Mouse (Mus musculus): ENCODE results near the gene Pitx2. TPM values are rescaled to one million over a fixed set of nuclear protein-coding genes. Genes with fewer than 3 reads are reported as not detected.

Pitx2 gene
- polyA plus RNA-seq, 1 experiment = 0.11 TPM

DNA sequence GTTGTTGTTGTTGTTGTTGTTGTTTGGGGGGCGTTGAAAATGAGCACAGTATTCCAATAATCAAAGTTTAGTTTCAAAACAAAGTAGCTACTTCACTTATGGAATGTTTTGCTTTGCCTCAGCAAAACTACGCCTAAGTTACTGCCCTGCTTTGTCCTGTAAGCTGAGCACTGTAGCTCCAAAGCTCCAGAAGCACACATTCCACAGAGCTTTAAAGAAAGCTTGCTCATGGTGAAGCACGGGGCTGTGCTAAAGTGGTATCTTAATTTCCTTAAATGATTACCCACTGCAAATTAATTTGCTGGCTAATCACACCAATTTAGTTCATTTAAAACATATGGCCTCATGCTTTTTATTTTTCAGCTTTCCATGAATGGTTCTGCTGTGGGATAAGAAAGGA, 1.5 kb downstream of the Pitx2 start:
- Histone ChIP-seq H3K27me3 (replicated peaks) (peaks cover 97% of the 10 kb centered on the region), H3K36me3 (replicated peaks; ENCODE audit: low read length) (no peaks in the 10 kb centered on the region), H3K9me3 (peaks cover 26% of the 10 kb centered on the region; the same call in 1 of the 2 replicates), H3K4me1 (peaks cover 30% of the 10 kb centered on the region), H3K4me3 (replicated peaks) (no peak overlapping the region)
- TF ChIP-seq FLI1 (IDR thresholded peaks at IDR 0.05; ENCODE audit: low read length) (no peak), GATA1 (IDR thresholded peaks at IDR 0.05; ENCODE audit: borderline replicate concordance, low read length) (no peak)

DNA sequence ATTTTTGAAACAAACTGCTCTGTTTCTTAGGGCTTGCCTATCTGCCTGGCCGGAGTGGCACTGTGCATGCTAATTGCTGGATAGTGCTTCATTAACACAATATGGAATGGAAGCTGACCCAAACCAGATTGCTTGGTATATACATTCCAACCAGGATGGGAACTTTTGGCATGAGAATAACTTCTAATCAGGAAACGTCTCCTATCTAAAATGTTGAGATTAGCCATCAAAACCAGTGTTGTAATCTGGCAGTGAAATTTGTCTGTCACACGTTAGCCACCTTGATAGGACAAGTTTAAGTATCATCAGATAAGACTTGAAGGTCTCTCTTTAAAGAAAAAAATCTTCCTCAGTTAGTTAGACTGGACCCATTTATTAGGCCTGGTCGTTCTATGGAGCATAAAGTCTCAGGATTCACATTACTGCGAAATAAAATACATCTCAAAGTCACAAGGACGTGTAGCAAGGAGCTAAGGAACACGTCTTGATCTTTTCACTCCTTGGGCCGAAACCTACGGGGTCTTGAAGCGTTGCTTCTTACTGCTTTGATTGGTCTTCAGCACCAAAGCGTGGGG, 2.1 kb downstream of the Pitx2 start:
- Histone ChIP-seq H3K4me3 (replicated peaks) (no peak overlapping the region), H3K36me3 (replicated peaks; ENCODE audit: low read length) (no peaks in the 10 kb centered on the region), H3K4me1 (peaks cover 30% of the 10 kb centered on the region), H3K27me3 (replicated peaks) (peaks cover 94% of the 10 kb centered on the region), H3K9me3 (peaks cover 26% of the 10 kb centered on the region; the same call in 1 of the 2 replicates)
- no peak for TF ChIP-seq FLI1 (IDR thresholded peaks at IDR 0.05; ENCODE audit: low read length)
- no peak for TF ChIP-seq GATA1 (IDR thresholded peaks at IDR 0.05; ENCODE audit: borderline replicate concordance, low read length)

DNA sequence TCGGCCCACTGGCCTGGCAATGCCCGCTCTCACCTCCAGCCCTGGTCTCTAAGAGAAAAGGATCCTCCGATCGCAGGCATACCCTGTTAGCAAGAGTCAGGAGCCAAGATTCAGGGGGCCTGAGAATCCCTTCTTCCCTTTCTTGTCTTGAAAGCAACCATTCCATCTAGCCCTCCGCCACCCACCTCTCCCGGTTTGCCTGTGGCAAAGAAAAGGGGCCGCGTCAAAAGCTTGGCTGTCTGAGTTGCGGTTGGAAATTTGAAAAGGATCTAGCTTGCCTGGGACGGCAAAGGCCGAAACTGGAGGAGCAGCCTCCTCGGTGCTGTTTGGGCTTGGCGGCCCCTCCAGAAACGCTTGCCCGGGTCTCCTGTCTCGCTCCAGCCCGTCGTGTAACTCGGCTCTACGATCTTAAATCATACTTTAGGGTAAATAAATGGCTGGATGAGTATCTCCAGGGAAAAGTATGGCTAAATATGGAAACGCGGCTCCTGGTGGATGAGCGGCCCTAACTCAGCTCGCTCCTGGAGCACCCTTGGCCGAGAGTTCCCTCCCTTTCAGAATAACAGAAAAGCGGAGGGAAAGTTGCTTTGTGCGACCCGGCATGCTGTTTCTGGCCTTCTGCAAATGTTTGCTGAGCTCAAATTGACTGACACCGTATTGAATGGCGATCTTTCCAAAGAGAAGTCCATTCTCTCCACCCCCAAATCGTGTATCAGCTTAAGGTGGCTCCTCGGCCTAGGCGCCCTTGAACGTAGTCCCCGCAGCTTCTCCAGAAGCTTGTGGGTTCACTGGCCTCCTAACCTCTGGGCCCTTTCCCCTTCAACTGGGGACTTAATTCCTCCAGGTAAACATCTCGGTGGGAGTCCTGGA, 3.4 kb downstream of the Pitx2 start:
- TF ChIP-seq GATA1 (IDR thresholded peaks at IDR 0.05; ENCODE audit: borderline replicate concordance, low read length) (no peak), FLI1 (IDR thresholded peaks at IDR 0.05; ENCODE audit: low read length) (no peak)
- H3K4me1 ChIP-seq = peaks cover 39% of the 10 kb centered on the region
- H3K9me3 ChIP-seq = peaks cover 30% of the 10 kb centered on the region
- peaks cover 94% of the 10 kb centered on the region for H3K27me3 ChIP-seq (replicated peaks)
- H3K36me3 ChIP-seq (replicated peaks; ENCODE audit: low read length) = no peaks in the 10 kb centered on the region
- no peak overlapping the region for H3K4me3 ChIP-seq (replicated peaks)

DNA sequence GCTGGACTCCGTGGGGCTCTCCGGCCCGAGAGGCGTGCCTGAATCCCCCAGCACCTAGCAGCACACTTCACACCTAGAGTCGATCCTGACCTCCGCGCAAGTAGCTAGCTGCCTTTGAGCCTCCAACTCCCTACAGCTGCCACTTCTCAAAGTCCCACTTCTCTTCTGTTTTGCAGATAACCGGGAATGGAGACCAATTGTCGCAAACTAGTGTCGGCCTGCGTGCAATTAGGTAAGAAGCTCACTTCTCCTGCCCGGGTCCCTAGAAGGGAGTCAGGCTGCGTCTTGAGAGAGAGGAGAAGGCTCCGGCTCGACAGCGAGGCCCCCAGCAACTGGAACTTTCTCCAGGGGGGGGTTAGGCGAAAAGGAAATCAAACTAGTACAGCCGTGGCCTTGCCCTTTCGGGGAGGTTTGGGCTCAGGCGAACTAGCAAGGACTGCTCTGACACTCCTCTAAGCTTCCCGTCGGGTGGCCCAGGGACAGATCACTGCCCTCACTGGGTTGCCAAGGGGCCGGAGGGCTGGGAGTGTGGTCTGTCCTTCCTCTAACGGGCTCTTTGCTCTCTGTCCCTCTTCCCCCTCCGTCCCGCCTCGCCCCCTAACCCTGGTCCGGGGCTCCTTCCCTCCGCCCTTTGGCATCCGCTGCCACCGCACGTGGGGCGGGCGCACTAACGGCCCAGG, 4.2 kb downstream of the Pitx2 start:
- H3K4me1 ChIP-seq = peaks cover 39% of the 10 kb centered on the region
- H3K27me3 ChIP-seq (replicated peaks) = peaks cover 95% of the 10 kb centered on the region
- H3K4me3 ChIP-seq (replicated peaks) = peak overlapping the region; percentile 76
- no peak for TF ChIP-seq FLI1 (IDR thresholded peaks at IDR 0.05; ENCODE audit: low read length)
- no peak for TF ChIP-seq GATA1 (IDR thresholded peaks at IDR 0.05; ENCODE audit: borderline replicate concordance, low read length)
- peaks cover 30% of the 10 kb centered on the region for H3K9me3 ChIP-seq
- H3K36me3 ChIP-seq (replicated peaks; ENCODE audit: low read length) = no peaks in the 10 kb centered on the region

DNA sequence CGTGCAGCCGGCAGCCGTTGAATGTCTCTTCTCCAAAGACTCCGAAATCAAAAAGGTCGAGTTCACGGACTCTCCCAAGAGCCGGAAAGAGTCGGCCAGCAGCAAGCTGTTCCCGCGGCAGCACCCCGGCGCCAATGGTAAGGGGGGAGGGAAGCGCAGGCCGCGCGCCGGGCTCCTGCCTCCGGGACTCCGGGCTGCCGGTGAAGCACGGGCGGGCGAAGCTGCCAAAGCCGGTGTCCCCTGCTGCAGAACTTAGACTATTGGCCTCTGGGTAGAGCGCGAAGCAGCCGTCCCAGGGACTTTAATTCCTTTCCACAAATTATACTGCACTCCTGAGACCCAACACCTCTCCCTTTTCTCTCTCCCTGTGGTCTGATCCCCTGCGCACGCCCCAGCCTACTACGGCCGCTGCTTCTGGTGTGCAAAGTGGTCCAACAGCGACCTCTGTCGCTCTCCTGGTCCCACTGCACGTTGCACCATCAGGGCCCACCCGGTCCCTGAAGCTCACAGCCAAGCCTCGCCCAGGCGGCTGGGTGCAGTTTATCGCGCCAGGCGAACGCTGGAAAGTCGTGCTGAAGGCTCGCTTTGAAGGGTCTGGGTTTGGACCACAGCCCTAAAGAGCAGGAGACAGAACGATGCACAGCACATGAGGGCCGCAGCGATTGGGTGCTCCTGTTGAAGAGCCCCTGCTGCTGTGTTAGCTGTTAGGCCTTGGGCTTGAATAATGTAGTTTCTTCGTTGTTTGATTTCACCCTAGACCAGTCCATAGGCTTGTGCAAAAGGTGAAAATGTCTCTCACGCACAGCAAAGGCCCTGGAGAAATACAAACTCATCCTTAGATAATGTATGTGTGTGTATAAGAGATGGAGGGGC, 5.0 kb downstream of the Pitx2 start:
- H3K4me3 ChIP-seq (replicated peaks) = peak overlapping the region; percentile 76
- TF ChIP-seq GATA1 (IDR thresholded peaks at IDR 0.05; ENCODE audit: borderline replicate concordance, low read length) (no peak), FLI1 (IDR thresholded peaks at IDR 0.05; ENCODE audit: low read length) (no peak)

DNA sequence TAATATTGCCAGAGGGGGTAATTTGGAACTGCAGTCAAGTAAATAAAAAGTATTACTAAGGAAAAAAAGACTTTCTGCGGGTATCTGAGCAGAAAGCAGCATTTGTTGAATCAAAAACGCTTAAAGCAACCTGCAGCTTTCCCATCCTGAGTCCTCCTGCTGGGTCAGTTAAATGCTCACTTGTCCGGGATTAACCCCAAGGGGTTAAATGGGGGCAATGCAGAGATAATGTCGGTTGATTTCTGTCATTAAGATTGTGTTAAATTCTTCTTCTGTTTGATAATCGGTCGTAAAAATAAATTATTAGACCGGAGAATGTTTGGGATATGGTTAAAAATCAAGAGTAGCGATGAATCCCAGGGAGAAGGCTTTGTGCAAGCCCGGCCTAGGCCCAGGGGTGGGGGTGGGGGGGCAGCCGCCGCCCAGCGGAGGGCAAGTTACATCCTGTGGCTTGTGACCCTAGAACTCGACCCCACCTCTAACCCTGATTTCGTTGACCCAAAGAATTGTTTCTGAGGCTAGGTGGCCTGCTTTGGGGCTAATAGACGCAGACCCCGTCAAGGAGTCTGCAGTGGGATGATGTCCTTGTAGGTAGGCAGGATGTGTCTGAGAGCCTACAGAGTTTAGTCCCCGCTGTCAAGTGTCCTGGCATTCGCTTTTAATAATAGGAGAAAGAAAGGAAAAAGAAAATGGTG, 6.0 kb downstream of the Pitx2 start:
- Histone ChIP-seq H3K9me3 (peaks cover 25% of the 10 kb centered on the region), H3K4me1 (peaks cover 27% of the 10 kb centered on the region), H3K27me3 (replicated peaks) (peaks cover 95% of the 10 kb centered on the region), H3K4me3 (replicated peaks) (no peak overlapping the region), H3K36me3 (replicated peaks; ENCODE audit: low read length) (no peaks in the 10 kb centered on the region)
- TF ChIP-seq FLI1 (IDR thresholded peaks at IDR 0.05; ENCODE audit: low read length) (no peak), GATA1 (IDR thresholded peaks at IDR 0.05; ENCODE audit: borderline replicate concordance, low read length) (no peak)

More for the DNA sequence above, 5.0 kb downstream of the Pitx2 start:
- H3K9me3 ChIP-seq = peaks cover 26% of the 10 kb centered on the region
- peaks cover 95% of the 10 kb centered on the region for H3K27me3 ChIP-seq (replicated peaks)
- no peaks in the 10 kb centered on the region for H3K36me3 ChIP-seq (replicated peaks; ENCODE audit: low read length)
- peaks cover 32% of the 10 kb centered on the region for H3K4me1 ChIP-seq

DNA sequence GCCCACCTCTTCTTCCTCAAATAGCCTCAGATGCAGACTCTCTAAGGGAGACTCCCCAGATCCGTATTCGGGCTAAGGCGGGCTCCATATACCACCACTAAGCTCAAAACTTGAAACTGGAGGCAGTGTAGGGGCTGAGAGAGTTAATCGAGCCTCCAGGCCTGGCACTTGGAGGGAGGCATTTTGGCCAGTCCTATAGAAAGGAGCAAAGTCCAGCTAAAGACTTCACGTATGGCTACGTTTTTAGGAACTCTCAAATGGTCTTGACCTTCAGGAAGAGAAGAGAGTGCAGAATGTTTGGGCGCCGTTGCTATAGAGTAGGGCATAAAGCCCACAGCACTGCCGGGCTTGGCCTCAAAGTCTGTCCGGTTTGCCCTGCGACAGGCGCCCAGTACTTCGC, 7.1 kb downstream of the Pitx2 start:
- H3K4me3 ChIP-seq (replicated peaks) = no peak overlapping the region
- H3K9me3 ChIP-seq = peaks cover 25% of the 10 kb centered on the region
- TF ChIP-seq GATA1 (IDR thresholded peaks at IDR 0.05; ENCODE audit: borderline replicate concordance, low read length) (no peak), FLI1 (IDR thresholded peaks at IDR 0.05; ENCODE audit: low read length) (no peak)
- H3K36me3 ChIP-seq (replicated peaks; ENCODE audit: low read length) = no peaks in the 10 kb centered on the region
- H3K27me3 ChIP-seq (replicated peaks) = peaks cover 96% of the 10 kb centered on the region
- H3K4me1 ChIP-seq = peaks cover 27% of the 10 kb centered on the region

DNA sequence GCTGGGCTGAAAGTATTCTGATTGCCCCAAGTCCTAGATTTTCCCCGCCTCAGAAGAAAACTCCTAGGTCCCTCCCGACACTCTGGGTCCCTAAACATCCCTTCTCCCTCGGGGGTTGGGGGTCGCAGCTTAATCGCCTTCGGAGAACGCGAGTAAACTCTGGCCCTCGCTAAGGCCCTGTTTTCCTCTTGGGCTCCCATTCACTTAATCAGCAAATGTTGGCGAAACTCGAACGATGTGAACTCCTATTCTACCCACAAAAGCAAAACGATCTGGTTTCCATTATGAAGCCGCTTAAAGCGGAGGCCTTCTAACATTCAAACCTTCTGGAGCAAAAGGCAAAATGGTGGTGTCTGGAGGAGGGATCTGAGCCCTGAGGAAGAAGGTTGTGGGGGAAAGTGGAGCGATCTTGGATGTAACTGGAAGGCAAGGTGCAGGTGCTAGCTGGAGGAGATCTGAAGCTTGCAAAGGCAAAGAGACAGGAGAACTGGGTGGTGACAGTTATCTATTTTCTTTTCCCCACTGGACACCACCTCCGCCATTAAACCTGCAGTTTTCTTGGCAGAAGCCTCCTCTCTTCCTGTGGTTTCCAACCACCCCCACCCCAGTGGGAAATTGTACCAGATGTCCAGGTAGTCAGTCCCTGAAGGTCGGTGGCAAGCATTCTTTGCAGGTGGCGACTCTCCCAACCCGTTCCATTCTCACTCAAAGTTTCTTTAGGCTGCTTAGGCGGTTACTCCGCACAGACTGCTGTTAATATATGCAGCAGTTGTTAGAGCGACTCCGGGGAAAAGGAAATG, 7.8 kb downstream of the Pitx2 start:
- no peak for TF ChIP-seq GATA1 (IDR thresholded peaks at IDR 0.05; ENCODE audit: borderline replicate concordance, low read length)
- no peak for TF ChIP-seq FLI1 (IDR thresholded peaks at IDR 0.05; ENCODE audit: low read length)
- peaks cover 25% of the 10 kb centered on the region for H3K9me3 ChIP-seq
- H3K36me3 ChIP-seq (replicated peaks; ENCODE audit: low read length) = no peaks in the 10 kb centered on the region
- no peak overlapping the region for H3K4me3 ChIP-seq (replicated peaks)
- peaks cover 27% of the 10 kb centered on the region for H3K4me1 ChIP-seq
- H3K27me3 ChIP-seq (replicated peaks) = peaks cover 96% of the 10 kb centered on the region

Data from megakaryocyte, embryonic 14.5 days (primary cell).